Mouse (Mus musculus) heart, embryonic 11.5 days (tissue): ENCODE data around the gene Rpl18. TPM values are rescaled to one million over a fixed set of nuclear protein-coding genes. Genes with fewer than 3 reads are reported as not detected.
A peak's percentile ranks its signal among the peaks of the same experiment; 100 is the strongest.

Experiments used
- ATAC-seq: fragments of 200-750 bp; cut with Nextera tagmentation; replicated peaks from 2 replicates; pipeline ENCODE4 v1.8.0; 2017; ENCODE audit warnings: moderate library complexity; ENCODE audit not compliant: insufficient number of reproducible peaks, low FRiP score, low TSS enrichment
- H3K27ac ChIP-seq: fragments of 300-500 bp; sonication (generic); 2 replicates; pipeline ENCODE4 v1.5.1; 2014; ENCODE audit warnings: mild to moderate bottlenecking, low read depth, low read length
- H3K27me3 ChIP-seq: fragments of 300-500 bp; sonication (generic); 2 replicates; pipeline ENCODE4 v1.6.1; 2014; ENCODE audit warnings: mild to moderate bottlenecking, low read length, mixed read lengths; ENCODE audit not compliant: control insufficient read depth, insufficient read depth
- H3K36me3 ChIP-seq: fragments of 300-500 bp; sonication (generic); 2 replicates; pipeline ENCODE4 v1.6.1; 2014; ENCODE audit warnings: mild to moderate bottlenecking, low read length, moderate library complexity, mixed read lengths; ENCODE audit not compliant: control insufficient read depth, insufficient read depth
- H3K4me1 ChIP-seq: fragments of 300-500 bp; sonication (generic); 2 replicates; pipeline ENCODE4 v1.6.1; 2014; ENCODE audit warnings: low read length; ENCODE audit not compliant: control insufficient read depth, insufficient read depth
- H3K4me2 ChIP-seq: fragments of 300-500 bp; sonication (generic); 2 replicates; pipeline ENCODE4 v1.6.1; 2014; ENCODE audit warnings: mild to moderate bottlenecking, moderate library complexity
- H3K4me3 ChIP-seq: fragments of 300-500 bp; sonication (generic); 2 replicates; pipeline ENCODE4 v1.5.1; 2014; ENCODE audit warnings: low read depth, low read length
- H3K9ac ChIP-seq: fragments of 300-500 bp; sonication (generic); 2 replicates; pipeline ENCODE4 v1.6.1; 2014; ENCODE audit warnings: mild to moderate bottlenecking, low read depth, low read length, moderate library complexity
- H3K9me3 ChIP-seq: fragments of 300-500 bp; sonication (generic); replicated peaks from 2 replicates; pipeline ENCODE4 v1.6.1; 2016; ENCODE audit warnings: low read length; ENCODE audit not compliant: control insufficient read depth
- WGBS: fragments of 180-500 bp; shearing (Covaris S2); extraction: QIAGEN DNeasy Blood & Tissue Kit; methylation state at CpG from one replicate; pipeline ENCODE4 v1.1.7; 2014; ENCODE audit not compliant: insufficient replicate concordance; 5-methylcytosine and 5-hydroxymethylcytosine counted together
- polyA plus RNA-seq: library from polyadenylated mRNA; unstranded; fragments of >200 nt; fragmentation: Nextera tagmentation; extraction: Ambion mirVana; gene quantifications from 2 replicates; pipeline ENCODE4 v1.2.1, GENCODE M21; 2014

The Rpl18 gene
- polyA plus RNA-seq, 1 experiment from 2014 or later = 836 TPM

GRCm38 (mm10) chr7:45726419-45726818 is 11.2 kb downstream of the Rpl18 start:
- H3K27ac ChIP-seq = no peak overlapping the region
- H3K4me3 ChIP-seq = no peak overlapping the region
- peak overlapping the region; percentile 5; the same call in 1 of the 2 replicates for H3K9ac ChIP-seq
- WGBS = 85% methylated on average over 10 of the region's 10 CpGs
- H3K4me1 ChIP-seq = peaks cover 7% of the 10 kb centered on the region; the same call in 1 of the 2 replicates
- H3K36me3 ChIP-seq = peaks cover 27% of the 10 kb centered on the region
- H3K4me2 ChIP-seq = no peak overlapping the region
- ATAC-seq = no peak
- H3K9me3 ChIP-seq = no peaks in the 10 kb centered on the region
- no peaks in the 10 kb centered on the region for H3K27me3 ChIP-seq

DNA sequence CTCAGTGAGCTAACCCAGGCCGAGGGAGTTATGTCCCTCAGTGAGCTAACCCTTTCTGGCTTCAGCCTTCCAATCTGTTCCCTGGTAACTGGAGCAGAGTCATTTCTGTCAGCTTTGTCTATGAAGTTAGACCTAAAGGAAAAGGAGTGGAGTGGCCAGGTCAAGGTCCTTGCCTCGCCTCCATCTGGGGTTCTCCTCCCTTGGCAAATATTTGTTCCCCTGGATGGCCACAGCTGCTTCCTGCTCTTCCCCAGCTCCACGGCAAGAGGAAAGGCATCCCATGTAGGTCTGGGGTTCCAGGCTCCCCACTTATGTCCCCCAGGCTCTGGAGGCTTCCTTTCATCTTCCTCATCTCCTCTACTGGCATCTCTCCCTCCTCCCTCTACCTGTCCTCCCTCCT is 12.4 kb downstream of the Rpl18 start:
- whole genome bisulfite sequencing = 93% methylated on average over 3 of the region's 3 CpGs
- Histone ChIP-seq H3K4me1 (peaks cover 7% of the 10 kb centered on the region; the same call in 1 of the 2 replicates), H3K27ac (no peak overlapping the region), H3K9ac (no peak overlapping the region), H3K4me2 (no peak overlapping the region), H3K9me3 (no peaks in the 10 kb centered on the region), H3K36me3 (peaks cover 27% of the 10 kb centered on the region), H3K4me3 (no peak overlapping the region), H3K27me3 (no peaks in the 10 kb centered on the region)
- ATAC-seq = no peak

- WGBS = 14% methylated on average over 16 of the region's 16 CpGs
- H3K27ac ChIP-seq = no peak overlapping the region
- no peak for ATAC-seq
These were observed 15.6 kb downstream of the Rpl18 start for GRCm38 (mm10) chr7:45730727-45731431.

DNA sequence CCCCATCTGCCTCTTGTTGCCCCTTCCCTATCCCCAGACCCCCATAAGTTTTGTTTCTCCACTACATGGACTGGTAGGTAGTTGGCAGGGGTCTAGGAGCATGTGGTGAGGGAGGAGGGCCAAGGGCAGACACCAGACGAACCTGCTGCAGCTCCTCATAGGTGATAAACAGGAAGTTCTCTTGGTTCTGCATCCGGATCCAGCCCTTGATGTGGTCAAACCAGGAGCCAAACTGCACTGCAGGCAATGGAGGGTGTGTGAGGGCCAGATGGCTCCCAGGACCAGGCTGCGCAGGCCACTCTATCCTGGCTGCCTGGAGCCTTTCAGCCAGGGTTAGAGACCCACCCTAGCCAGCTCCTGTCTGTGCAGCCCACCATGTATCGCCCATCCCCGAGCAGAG is 18.2 kb downstream of the Rpl18 start:
- H3K4me1 ChIP-seq = peaks cover 7% of the 10 kb centered on the region; the same call in 1 of the 2 replicates
- no peak overlapping the region for H3K9ac ChIP-seq
- ATAC-seq = no peak
- H3K9me3 ChIP-seq = no peaks in the 10 kb centered on the region
- no peaks in the 10 kb centered on the region for H3K27me3 ChIP-seq
- no peak overlapping the region for H3K4me3 ChIP-seq
- H3K36me3 ChIP-seq = no peaks in the 10 kb centered on the region
- no peak overlapping the region for H3K27ac ChIP-seq
- H3K4me2 ChIP-seq = no peak overlapping the region
- WGBS = 75% methylated on average over 5 of the region's 5 CpGs

More at GRCm38 (mm10) chr7:45730727-45731431, 15.6 kb downstream of the Rpl18 start:
- Histone ChIP-seq H3K27me3 (no peaks in the 10 kb centered on the region), H3K9ac (peak overlapping the region; percentile 39; the same call in 1 of the 2 replicates), H3K4me2 (no peak overlapping the region; the same call in 1 of the 2 replicates), H3K36me3 (peaks cover 5% of the 10 kb centered on the region; the same call in 1 of the 2 replicates), H3K4me3 (no peak overlapping the region), H3K9me3 (no peaks in the 10 kb centered on the region), H3K4me1 (peaks cover 7% of the 10 kb centered on the region; the same call in 1 of the 2 replicates)

GRCm38 (mm10) chr7:45739162-45739763 is 24.0 kb downstream of the Rpl18 start:
- Histone ChIP-seq H3K9me3 (no peaks in the 10 kb centered on the region), H3K4me2 (no peak overlapping the region), H3K36me3 (no peaks in the 10 kb centered on the region), H3K4me3 (no peak overlapping the region), H3K27ac (no peak overlapping the region), H3K4me1 (no peaks in the 10 kb centered on the region), H3K27me3 (no peaks in the 10 kb centered on the region), H3K9ac (no peak overlapping the region)
- ATAC-seq = no peak; the same call in 1 of the 2 replicates
- 8% methylated on average over 9 of the region's 9 CpGs for WGBS

DNA sequence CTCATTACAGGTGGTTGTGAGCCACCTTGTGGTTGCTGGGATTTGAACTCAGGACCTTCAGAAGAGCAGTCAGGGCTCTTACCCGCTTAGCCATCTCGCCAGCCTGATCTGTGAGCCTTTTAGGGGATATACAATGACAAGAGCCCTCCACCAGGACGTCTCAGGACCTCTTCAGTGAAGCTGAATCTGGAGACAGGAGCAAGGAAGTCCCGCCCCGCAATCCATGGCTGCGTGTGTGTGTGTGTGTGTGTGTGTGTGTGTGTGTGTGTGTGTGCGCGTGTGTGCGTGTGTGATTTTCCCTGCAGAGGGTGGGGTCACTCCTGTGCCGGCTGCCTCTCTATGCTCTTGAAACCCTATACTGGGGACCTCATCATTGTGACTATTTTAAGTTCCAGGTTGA is 24.6 kb downstream of the Rpl18 start:
- H3K4me2 ChIP-seq = no peak overlapping the region
- H3K4me3 ChIP-seq = no peak overlapping the region
- no peaks in the 10 kb centered on the region for H3K36me3 ChIP-seq
- 68% methylated on average over 10 of the region's 10 CpGs for WGBS
- H3K27me3 ChIP-seq = no peaks in the 10 kb centered on the region
- no peaks in the 10 kb centered on the region for H3K9me3 ChIP-seq
- H3K27ac ChIP-seq = no peak overlapping the region
- no peak for ATAC-seq
- H3K9ac ChIP-seq = no peak overlapping the region
- H3K4me1 ChIP-seq = no peaks in the 10 kb centered on the region

- Histone ChIP-seq H3K9me3 (no peaks in the 10 kb centered on the region), H3K27ac (no peak overlapping the region), H3K4me3 (no peak overlapping the region), H3K36me3 (no peaks in the 10 kb centered on the region), H3K27me3 (no peaks in the 10 kb centered on the region), H3K4me2 (no peak overlapping the region), H3K4me1 (no peaks in the 10 kb centered on the region), H3K9ac (no peak overlapping the region)
- no peak for ATAC-seq
- WGBS = 64% methylated on average over 12 of the region's 12 CpGs
These were observed 26.1 kb downstream of the Rpl18 start for GRCm38 (mm10) chr7:45741308-45741707.

DNA sequence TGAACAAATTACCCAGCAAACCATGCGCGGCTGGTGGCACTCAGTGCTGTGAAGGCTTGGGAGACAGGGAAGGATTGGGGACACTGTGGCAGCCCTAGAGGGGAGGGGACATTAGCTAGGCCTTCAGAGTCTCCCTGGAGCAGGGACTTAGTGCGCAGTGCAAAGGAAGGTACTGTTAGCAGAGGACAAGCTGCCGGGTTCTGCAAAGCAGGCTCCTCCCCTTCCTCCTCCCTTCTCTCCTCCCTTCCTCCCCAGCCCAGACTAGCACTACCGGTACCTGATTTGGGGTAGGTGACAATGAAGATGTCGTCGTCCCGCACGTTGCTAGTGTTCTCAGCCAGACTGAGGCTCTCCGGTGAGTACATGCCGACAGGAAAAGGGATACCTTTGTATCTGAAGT is 26.5 kb downstream of the Rpl18 start:
- H3K4me2 ChIP-seq = peak overlapping the region; percentile 47
- H3K9me3 ChIP-seq = no peaks in the 10 kb centered on the region
- no peak for ATAC-seq
- no peaks in the 10 kb centered on the region for H3K36me3 ChIP-seq
- peak overlapping the region; percentile 8; the same call in 1 of the 2 replicates for H3K4me3 ChIP-seq
- H3K27me3 ChIP-seq = no peaks in the 10 kb centered on the region
- H3K9ac ChIP-seq = no peak overlapping the region
- 27% methylated on average over 11 of the region's 11 CpGs for WGBS
- H3K4me1 ChIP-seq = no peaks in the 10 kb centered on the region
- H3K27ac ChIP-seq = no peak overlapping the region
